Mouse (Mus musculus) embryonic facial prominence, embryonic 11.5 days (tissue): ENCODE measurements around the gene Clpb. TPM values are rescaled to one million over a fixed set of nuclear protein-coding genes. Genes with fewer than 3 reads are reported as not detected.
A peak's percentile ranks its signal among the peaks of the same experiment; 100 is the strongest.

ENCODE experiments used
- ATAC-seq: fragments of 200-750 bp; cut with Nextera tagmentation; replicated peaks from 2 replicates; pipeline ENCODE4 v1.8.0; 2017; ENCODE audit warnings: low read depth; ENCODE audit not compliant: insufficient number of reproducible peaks, low FRiP score, low TSS enrichment
- DNase-seq: peaks from one replicate; pipeline ENCODE4 v3.0.0-alpha.2; 2015; ENCODE audit warnings: low spot score
- H3K27ac ChIP-seq: fragments of 300-500 bp; sonication (generic); replicated peaks from 2 replicates; pipeline ENCODE4 v1.5.1; 2014; ENCODE audit warnings: mild to moderate bottlenecking, low read depth, low read length, control low read depth
- H3K27me3 ChIP-seq: fragments of 300-500 bp; sonication (generic); 2 replicates; pipeline ENCODE4 v1.6.1; 2014; ENCODE audit warnings: mild to moderate bottlenecking, low read length, moderate library complexity, mixed read lengths; ENCODE audit not compliant: control insufficient read depth, insufficient read depth
- H3K36me3 ChIP-seq: fragments of 300-500 bp; sonication (generic); replicated peaks from 2 replicates; pipeline ENCODE4 v1.6.1; 2014; ENCODE audit warnings: low read depth, mild to moderate bottlenecking, low read length, moderate library complexity, mixed read lengths; ENCODE audit not compliant: control insufficient read depth, insufficient read depth
- H3K4me1 ChIP-seq: fragments of 300-500 bp; sonication (generic); 2 replicates; pipeline ENCODE4 v1.6.1; 2014; ENCODE audit warnings: low read length, mixed read lengths; ENCODE audit not compliant: control insufficient read depth, insufficient read depth
- H3K4me2 ChIP-seq: fragments of 300-500 bp; sonication (generic); 2 replicates; pipeline ENCODE4 v1.6.1; 2014; ENCODE audit warnings: low read depth, mild to moderate bottlenecking, control low read depth, low read length, moderate library complexity
- H3K4me3 ChIP-seq: fragments of 300-500 bp; sonication (generic); 2 replicates; pipeline ENCODE4 v1.5.1; 2014; ENCODE audit warnings: low read depth, low read length, control low read depth
- H3K9ac ChIP-seq: fragments of 300-500 bp; sonication (generic); replicated peaks from 2 replicates; pipeline ENCODE4 v1.6.1; 2014; ENCODE audit warnings: mild to moderate bottlenecking, control low read depth, low read length
- H3K9me3 ChIP-seq: fragments of 300-500 bp; sonication (generic); replicated peaks from 2 replicates; pipeline ENCODE4 v1.6.1; 2016; ENCODE audit warnings: mild to moderate bottlenecking, low read length, inconsistent platforms, mixed read lengths; ENCODE audit not compliant: control insufficient read depth
- WGBS: fragments of 180-500 bp; shearing (Covaris S2); extraction: QIAGEN DNeasy Blood & Tissue Kit; methylation state at CpG from one replicate; pipeline ENCODE4 v1.1.7; 2014; 5-methylcytosine and 5-hydroxymethylcytosine counted together
- polyA plus RNA-seq: library from polyadenylated mRNA; unstranded; fragments of >200 nt; fragmentation: Nextera tagmentation; extraction: Ambion mirVana; gene quantifications from 2 replicates; pipeline ENCODE4 v1.2.1, GENCODE M21; 2014

Clpb gene
- polyA plus RNA-seq, 1 experiment from 2014 or later = 38.4 TPM

DNA sequence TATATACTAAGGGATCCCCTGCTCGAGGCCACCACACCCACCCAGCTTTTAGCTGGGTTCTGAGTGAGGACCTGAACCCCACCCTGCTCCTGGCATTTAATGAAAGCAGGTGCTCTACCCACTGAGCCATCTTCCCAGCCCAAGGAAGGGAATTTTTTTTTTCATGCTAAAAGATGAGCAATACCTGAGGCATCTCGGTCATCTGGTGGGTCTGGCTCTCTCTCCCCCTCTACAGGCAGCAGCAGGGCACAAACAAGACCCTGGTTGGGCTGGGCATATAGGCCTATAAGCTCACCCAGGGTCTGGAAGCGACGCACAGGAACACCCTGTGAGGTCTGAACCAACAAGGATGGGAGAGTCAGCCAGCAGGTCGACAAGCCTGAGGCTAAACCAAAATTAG is 169.9 kb downstream of the Clpb start:
- 64% methylated on average over 5 of the region's 5 CpGs for WGBS
- H3K4me3 ChIP-seq = no peak overlapping the region
- H3K27ac ChIP-seq = no peak overlapping the region
- peaks cover 32% of the 10 kb centered on the region for H3K36me3 ChIP-seq
- ATAC-seq (no peak), DNase-seq (no peak)
- no peak overlapping the region for H3K9ac ChIP-seq
- 0 out of 2 replicates have a peak, but pooled peaks cover 2% of the 10 kb centered on the region for H3K4me1 ChIP-seq
- H3K9me3 ChIP-seq = no peaks in the 10 kb centered on the region
- no peak overlapping the region for H3K4me2 ChIP-seq
- H3K27me3 ChIP-seq = no peaks in the 10 kb centered on the region

DNA sequence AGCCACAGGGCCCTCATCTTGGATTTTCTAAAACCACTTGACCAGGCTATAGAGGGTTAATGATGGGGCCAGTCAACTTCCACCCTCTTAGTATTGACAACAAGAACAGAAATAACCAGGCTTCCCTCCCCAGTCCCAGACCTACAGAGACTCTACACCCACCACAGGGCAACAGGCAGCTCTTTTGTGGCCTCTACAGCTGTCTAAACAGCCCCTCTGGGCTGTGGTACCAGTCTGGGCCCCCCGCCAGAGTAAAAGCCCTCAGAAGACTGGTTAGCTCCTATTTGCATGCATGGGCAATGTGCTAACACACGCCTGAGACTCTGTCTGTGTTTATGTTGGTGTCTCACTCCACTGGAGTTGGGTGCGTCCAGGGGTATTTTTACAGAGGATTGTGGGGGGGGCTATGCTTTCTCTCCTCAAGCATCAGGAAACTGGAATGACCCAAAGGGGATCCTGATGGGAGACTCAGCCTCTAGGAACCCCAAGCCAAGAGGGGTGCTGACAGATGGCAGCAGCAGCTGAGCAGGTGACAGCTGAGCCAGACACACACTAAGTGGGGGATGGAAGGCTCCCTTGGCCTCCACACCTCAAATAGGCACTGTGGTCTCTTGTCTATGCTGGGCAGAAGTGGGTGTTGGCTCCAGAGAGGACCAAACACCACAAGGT is 170.6 kb downstream of the Clpb start:
- Histone ChIP-seq H3K36me3 (peaks cover 26% of the 10 kb centered on the region), H3K4me1 (peaks cover 5% of the 10 kb centered on the region; the same call in 1 of the 2 replicates), H3K27ac (no peak overlapping the region), H3K27me3 (no peaks in the 10 kb centered on the region), H3K9me3 (no peaks in the 10 kb centered on the region), H3K9ac (no peak overlapping the region), H3K4me2 (no peak overlapping the region; the same call in 1 of the 2 replicates), H3K4me3 (no peak overlapping the region)
- ATAC-seq (no peak), DNase-seq (no peak)
- 63% methylated on average over 3 of the region's 3 CpGs for WGBS

DNA sequence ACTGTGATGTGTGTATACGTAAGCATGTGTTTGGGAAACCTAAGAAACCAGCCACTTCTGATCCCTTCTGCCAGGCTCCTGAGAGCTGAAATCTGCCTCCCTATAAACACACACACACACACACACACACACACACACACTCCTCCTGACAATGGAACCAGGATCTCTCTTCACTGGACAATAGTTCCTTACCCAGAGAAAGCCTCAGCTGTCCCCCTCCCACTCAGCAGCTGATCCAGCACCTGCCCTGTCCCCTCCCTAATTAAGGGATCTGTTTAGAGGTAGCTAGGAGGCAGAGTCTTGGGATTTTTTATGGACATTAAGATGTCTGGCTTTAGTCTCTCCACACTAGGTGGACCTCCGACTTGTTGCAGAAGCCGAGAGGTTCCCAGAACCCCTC is 171.5 kb downstream of the Clpb start:
- DNase-seq (no peak), ATAC-seq (no peak)
- peak overlapping the region; percentile 84 for H3K4me2 ChIP-seq
- H3K4me1 ChIP-seq = peaks cover 5% of the 10 kb centered on the region; the same call in 1 of the 2 replicates
- no peaks in the 10 kb centered on the region for H3K9me3 ChIP-seq
- H3K27me3 ChIP-seq = no peaks in the 10 kb centered on the region
- peaks cover 22% of the 10 kb centered on the region for H3K36me3 ChIP-seq
- 58% methylated on average over 3 of the region's 3 CpGs for WGBS
- no peak overlapping the region for H3K27ac ChIP-seq
- H3K9ac ChIP-seq = no peak overlapping the region
- peak overlapping the region; percentile 88 for H3K4me3 ChIP-seq

GRCm38 (mm10) chr7:101835457-101836109 is 172.2 kb downstream of the Clpb start:
- DNase-seq (no peak), ATAC-seq (no peak)
- Histone ChIP-seq H3K27ac (no peak overlapping the region; the same call in 1 of the 2 replicates), H3K27me3 (no peaks in the 10 kb centered on the region), H3K4me3 (peak overlapping the region; percentile 88), H3K9ac (peak overlapping the region; percentile 98), H3K4me1 (peaks cover 5% of the 10 kb centered on the region; the same call in 1 of the 2 replicates), H3K9me3 (no peaks in the 10 kb centered on the region), H3K4me2 (peak overlapping the region; percentile 84), H3K36me3 (peaks cover 19% of the 10 kb centered on the region)
- WGBS = 34% methylated on average over 5 of the region's 5 CpGs

DNA sequence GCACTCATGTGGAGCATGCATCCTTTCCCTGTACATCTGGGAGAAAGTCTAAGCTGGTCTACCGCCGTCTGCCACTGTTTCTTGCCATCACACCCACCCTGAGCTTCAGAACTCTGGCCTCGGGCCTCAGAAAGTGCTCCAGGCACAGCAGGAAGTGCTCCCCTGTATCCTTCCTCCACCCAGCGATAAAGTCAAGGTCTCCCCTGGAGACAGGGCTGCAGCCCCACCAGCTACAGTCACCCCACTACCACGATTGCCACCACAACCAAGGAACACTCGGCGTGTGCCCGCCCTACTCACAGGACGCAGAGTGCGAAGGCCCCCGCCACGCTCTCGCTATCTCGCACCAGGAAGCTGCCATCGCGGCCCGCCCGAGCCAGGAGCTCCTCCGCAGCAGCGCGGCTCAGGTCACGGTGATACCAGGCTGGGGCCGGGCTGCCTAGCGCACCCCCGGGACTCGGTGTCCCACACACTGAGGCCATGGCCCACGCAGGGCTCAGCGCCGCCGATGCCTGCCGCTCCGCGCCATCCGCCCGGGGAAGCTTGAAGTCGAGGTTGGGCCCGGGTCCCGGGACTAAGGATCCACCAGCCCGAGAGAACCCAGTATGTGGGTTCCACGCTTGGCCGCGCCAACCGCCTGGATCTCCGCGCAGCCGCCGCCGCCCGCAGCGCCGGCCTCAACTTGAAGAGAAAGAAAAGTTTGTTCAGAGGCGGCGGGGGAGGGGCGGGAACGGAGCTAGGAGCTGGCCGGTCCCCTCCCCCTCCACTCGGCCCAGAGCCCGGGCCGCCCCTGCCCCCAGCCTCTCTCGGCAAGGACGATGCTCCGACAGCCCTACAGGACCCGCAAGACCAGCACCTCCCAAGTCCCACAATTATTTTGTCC is 173.1 kb downstream of the Clpb start:
- peak overlapping the region; percentile 98 for H3K9ac ChIP-seq
- peak overlapping the region; percentile 88 for H3K4me3 ChIP-seq
- under 1% methylated on average over 60 of the region's 63 CpGs for WGBS
- peak overlapping the region; percentile 95 for H3K27ac ChIP-seq
- peaks cover 11% of the 10 kb centered on the region for H3K36me3 ChIP-seq
- no peaks in the 10 kb centered on the region for H3K9me3 ChIP-seq
- peaks cover 5% of the 10 kb centered on the region; the same call in 1 of the 2 replicates for H3K4me1 ChIP-seq
- peak; percentile 87 for DNase-seq
- no peaks in the 10 kb centered on the region for H3K27me3 ChIP-seq
- H3K4me2 ChIP-seq = peak overlapping the region; percentile 84
- peak; percentile 29 for ATAC-seq

GRCm38 (mm10) chr7:101837154-101837605 is 173.7 kb downstream of the Clpb start:
- 1% methylated on average over 20 of the region's 20 CpGs for WGBS
- peaks cover 5% of the 10 kb centered on the region; the same call in 1 of the 2 replicates for H3K4me1 ChIP-seq
- H3K9ac ChIP-seq = peak overlapping the region; percentile 98
- peak overlapping the region; percentile 88 for H3K4me3 ChIP-seq
- H3K36me3 ChIP-seq = peaks cover 7% of the 10 kb centered on the region
- no peaks in the 10 kb centered on the region for H3K9me3 ChIP-seq
- DNase-seq (peak; percentile 42), ATAC-seq (no peak)
- peak overlapping the region; percentile 95 for H3K27ac ChIP-seq
- peak overlapping the region; percentile 84 for H3K4me2 ChIP-seq
- H3K27me3 ChIP-seq = no peaks in the 10 kb centered on the region

DNA sequence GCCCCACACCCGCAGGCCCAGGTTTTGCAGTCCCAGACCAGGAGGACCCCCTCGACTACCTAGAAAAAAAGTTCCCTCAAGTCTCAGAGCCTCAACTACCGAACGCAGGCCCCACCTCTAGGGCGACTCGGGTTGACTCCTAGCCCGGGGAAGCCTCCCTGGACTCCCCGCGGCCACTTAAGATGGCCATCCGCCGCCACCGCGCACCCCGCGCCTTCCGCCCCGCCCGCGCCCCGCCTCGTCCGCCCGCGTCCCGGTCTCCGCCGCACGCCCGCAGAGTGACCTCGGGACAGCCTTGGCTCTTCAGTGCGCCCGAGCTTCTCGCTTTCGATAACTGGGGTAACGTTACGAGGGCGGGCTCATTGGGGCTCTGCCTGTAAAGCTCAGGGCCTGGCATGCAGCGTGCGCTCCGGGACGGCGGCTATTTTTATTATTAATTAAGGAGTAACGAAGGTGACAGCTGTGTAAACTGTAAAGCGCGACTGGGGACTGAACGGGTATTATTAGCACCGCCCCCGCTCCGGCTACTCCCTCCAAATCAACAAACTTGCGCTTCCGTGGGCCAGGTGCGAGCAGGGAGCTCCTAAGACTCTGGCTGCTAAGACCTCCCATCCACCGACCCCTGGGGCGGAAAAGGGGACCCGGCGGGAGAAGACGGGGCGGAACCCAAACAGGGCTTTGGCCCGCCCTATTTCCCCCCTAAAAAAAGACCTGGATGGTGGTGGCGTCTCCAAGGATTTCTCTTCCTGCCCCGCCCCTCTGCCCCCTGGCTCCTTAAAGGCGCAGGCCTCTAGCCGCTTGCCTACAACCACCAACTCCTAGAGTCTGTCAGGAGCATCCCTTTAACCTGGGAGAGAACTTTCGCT is 174.4 kb downstream of the Clpb start, which contains the start of gene Inppl1:
Gene Inppl1, minus strand, starts transcription at position 624 of the 866 bp plus-strand sequence.
- DNase-seq (peak; percentile 95), ATAC-seq (peak; percentile 85)
- H3K4me2 ChIP-seq = peak within 1 kb of the TSS; percentile 84
- H3K27me3 ChIP-seq = no peaks in the 10 kb centered on the region
- H3K4me3 ChIP-seq = peak within 1 kb of the TSS; percentile 88
- peaks cover 5% of the 10 kb centered on the region; the same call in 1 of the 2 replicates for H3K4me1 ChIP-seq
- under 1% methylated on average over 64 of the region's 64 CpGs for WGBS
- H3K36me3 ChIP-seq = peaks cover under 1% of the 10 kb centered on the region; the same call in 1 of the 2 replicates
- peak within 1 kb of the TSS; percentile 95 for H3K27ac ChIP-seq
- H3K9me3 ChIP-seq = no peaks in the 10 kb centered on the region
- peak within 1 kb of the TSS; percentile 98 for H3K9ac ChIP-seq
